Mouse (Mus musculus) urinary bladder, postnatal 14 days (tissue): ENCODE measurements around the gene Rad54l2.
A peak's percentile ranks its signal among the peaks of the same experiment; 100 is the strongest.

ENCODE experiments used
- DNase-seq: peaks from one replicate; pipeline ENCODE4 v3.0.0; 2021; ENCODE audit warnings: low spot score

Gene Rad54l2

DNA sequence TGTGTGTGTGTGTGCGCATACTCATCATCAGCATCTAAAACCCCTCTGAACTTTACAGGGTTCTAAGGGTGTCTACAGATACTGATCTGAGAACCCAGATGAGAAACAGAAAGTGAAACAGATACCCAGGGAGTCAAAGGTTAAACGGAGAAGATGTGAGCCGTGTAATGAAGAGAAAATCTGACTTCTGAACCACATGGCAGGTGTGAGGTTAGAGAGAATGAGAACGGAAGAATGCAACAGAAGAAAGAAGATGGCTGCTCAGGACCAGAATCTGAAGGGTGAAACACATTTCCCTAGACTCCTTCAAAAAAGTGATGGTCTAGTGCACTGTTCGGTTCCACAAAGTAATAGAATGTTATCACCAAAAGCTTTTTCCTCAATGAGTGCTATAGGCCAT, 36.9 kb downstream of the Rad54l2 start:
- DNase-seq = no peak

DNA sequence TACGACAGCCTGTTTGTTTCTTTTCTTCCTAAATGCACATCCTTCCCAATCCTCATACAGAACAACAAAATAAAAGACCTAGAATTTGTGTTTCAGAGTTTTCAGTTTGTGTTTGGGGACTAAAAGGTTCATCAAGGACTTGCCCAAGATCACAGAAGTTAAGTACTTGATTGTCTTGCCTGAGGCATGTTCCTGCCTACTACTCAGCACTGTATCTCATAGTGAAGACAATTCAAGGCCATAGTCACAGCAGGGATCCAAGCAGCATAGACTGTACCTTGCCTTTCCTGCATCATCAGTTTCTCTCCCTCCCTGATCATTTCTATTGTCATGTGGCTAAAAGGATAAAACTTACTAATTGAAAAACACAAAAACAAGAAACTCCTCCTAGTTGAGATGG, 49.0 kb downstream of the Rad54l2 start:
- no peak for DNase-seq

DNA sequence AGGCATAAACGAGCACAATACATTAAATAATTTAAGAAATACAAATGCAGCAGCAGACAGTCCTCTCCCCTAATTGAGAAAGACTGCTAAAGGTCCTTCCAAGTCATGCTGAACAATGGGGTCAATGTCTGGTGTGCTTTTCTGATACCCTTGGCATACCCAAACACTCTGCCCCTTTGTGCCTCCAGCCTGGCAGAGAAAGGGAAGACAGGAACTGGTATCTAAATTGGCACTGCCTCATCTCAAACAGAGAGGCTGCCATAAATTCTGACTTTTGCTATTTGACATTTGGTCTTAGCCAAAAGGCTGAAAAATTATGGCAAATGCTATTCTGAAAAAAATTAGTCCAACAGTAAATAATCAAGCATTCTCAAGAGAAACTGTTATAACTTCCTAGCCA, 49.9 kb downstream of the Rad54l2 start:
- no peak for DNase-seq

DNA sequence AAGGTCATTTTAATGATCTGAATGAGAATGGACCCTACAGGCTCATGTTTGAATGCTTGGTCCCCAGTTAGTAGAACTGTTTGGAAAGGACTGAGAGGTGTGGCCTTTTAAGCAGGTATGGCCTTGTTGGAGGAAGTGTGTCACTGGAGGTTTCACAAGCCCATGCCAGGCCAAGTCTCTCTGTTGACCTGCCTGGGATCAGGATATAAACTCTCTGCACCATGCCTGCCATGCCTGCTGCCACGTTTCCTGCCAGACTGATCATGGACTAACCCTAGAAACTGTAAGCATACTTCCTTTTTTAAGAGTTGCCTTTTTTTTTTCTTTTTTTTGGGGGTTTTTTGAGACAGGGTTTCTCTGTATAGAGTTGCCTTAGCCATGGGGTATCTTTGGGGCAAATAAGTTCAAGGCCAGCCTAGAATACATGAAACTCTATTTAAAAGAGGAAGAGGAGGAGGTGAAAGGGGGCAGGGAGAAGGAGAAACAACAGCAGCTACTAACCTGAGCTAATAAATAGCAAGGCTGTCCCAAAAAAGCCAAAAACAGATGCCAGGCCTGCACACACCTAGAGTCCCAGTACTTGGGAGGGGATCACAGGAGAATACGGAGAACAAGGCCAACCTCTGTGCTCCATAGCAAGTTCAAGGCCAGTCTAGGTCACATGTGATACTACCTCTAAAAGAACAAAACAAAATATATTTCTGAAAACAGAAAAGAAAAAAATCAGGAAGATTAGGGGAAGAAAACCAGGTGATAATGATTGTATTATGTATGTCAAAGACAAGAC, 50.6 kb downstream of the Rad54l2 start:
- no peak for DNase-seq

DNA sequence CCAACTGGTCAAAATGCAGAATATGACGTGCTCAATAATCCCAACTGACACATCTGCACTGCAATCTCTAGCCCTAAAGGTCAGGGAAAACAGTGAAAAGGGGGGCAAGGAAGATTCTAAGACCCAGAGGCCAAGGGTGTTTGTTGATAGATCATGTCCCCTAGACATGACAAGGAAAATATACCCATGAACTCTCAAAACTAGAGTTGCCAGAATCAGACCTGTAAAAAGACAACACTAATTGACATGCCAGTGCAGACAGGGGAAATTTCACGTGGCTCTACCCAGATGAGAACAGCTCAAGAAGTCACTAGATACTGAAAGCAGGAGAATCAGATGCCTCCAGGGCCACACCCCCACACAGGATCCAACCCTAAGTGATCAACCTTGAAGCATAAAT, 55.3 kb downstream of the Rad54l2 start:
- DNase-seq = no peak

DNA sequence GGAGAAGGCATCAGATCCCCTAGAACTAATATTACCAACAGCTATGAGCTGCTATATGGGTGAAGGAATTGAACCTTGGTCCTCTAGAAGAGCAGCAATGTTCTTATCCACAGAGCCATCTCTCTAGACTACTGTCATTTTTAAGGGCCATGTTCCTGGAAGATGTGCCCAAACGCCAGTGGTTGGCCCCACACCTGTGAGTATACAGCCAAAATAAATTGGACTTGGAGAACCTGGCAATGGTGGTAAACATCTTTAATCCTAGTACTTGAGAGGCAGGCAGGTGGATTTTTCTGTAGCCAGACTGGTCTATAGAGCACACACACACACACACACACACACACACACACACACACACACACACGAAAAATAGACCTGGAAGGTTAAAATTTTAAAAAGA, 59.6 kb downstream of the Rad54l2 start:
- no peak for DNase-seq

DNA sequence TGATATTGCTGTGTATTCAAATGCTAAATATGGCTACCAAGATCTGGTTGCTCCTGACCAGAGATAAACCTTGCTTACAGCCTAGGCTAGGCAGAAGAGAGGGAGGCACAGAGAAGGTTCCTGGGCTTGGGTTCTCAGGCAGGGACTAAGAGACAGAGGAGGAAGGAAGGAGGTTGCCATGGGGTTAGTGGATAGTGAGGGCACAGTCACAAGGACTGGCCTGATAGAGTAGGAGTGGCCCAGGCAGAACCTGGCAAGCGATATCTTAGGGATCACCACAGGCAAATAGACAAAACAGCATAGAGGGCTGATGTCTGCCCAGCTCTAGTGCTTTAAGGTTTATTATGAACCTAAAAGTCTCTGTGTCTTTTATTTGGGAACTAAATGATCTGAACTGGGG, 62.1 kb downstream of the Rad54l2 start:
- DNase-seq = no peak

DNA sequence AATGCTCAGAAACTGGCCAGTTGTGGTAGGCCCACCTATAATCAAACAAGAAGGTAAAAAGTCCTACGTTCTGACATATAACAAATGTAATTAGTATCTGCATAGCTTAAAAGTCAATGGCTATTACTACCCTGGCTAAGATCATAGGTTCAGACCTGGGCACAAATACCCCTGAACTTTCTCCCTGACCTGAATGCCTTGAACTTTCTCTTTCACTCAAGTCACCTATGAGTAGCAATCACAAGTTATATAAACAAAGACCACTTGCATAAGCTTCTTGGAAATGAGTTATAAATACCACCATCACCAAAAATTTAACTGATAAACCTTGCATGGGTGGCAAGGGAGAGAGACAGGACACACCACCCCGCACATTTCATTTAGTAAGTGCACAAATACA, 63.6 kb downstream of the Rad54l2 start:
- no peak for DNase-seq

DNA sequence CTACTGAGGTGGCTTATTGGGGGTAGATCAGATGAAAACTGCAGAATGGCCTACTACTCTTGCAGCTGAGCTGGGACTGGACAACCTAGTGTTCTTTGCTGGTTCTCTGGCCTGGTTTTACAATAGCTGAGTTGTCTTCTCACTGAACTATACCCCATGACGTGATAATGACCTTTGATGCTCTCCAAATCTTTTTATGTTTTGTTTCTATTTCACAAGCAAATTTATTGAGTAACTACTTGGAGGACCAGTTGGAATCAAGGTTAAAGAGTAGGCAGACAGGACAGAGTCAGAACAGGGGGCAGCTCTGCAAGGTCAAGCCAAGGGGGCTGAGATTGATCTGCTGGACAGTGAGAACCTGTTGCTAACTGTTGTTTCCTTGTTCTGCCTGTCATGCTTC, 64.1 kb downstream of the Rad54l2 start:
- DNase-seq = no peak

DNA sequence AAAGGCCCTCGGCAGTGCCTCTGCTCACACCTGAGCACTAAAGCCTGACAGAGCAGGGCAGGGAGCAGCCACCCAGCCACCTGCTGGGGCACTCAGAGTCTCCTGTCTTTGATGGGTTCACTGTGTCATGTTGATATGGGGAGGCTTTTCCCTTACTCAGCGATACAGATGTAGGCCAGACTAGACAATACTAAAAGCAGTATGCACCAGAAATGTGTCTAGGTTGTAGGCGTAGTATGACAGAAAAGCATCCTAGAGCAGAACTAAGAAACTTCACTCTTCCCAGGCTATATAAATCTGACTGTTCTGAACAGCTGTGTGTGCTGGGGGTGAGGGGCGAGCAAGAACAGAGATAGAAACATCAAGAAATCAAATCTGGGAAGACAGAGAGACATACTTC, 72.3 kb downstream of the Rad54l2 start:
- no peak for DNase-seq

DNA sequence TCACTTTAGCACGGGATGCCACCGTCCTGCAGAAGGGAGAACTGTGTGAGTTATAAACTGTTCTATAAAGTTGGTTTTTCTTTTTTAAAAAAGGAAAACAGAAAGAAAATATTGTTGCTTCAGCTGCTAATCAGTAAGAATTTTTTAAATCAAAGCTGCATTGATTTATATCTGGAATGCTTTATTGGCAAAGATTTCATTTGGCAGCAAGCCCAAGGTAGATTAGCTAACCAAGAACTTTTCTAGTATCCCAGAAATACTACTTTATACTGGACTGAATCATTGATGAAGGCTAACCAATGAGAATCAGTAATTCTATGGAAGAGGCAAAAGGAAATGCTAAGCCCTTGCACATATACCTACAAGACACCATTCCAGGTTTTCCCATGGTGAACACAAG, 72.8 kb downstream of the Rad54l2 start:
- DNase-seq = no peak

DNA sequence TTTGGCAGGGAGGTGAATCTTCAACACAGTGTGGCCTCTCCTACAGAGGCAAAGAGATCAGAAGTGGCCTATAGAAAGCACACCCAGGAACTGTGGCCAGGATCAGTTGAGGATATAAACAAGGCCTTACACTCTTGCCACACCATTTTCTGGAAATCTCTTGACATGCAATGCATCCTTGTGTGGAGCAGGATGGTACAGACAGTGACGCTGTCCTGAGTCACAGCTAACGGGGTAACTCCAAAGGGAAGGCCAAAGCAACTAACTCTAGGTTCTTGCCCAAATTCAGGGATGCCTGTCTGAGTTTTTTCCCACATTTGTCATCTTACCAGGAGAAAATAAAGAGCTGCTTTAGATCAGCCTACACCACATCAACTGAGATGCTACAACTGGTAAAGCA, 76.5 kb downstream of the Rad54l2 start:
- no peak for DNase-seq

DNA sequence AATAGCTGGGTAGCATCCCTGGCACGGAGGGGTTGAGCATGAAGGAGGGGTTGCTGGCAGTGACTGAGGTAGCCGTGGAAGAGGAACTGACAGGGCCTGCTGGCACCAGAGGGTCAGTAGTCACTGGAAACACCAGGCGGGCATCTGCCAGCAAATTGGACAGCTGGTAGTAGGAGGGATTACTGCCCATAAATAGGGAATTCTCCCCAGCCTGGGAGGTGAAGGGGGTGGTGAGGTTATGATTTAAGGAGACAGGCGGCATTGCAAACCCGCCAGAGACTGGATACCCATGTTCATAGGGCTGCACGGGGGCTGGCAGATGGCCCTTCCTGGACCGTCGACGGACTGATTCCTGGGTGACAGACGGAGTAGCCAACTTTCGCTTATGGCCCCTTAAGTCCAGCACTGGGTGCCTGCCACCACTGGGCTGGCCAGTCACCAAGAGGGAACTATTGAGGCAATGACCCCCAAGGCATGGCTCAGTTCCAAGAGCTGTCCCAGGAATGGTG, 96.0 kb downstream of the Rad54l2 start:
- DNase-seq = no peak

DNA sequence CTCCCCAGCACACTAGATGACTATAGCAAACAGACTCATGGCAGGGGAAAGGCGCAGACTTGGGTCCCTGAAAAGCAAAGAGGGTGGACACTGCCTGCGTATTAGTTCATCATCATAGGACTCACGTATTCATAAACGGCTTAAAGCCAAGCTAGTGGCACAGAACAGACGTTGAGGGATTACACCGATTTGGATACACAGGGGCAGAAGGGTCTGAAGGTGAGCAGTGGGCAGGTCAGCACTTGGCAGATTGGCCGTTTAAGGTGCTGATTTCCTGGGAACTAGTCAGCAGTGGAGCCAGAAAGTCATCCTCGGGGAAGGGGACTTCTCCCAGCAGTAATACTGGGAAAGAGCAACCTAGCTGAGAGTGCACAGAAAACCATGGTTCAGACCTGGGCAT, 100.2 kb downstream of the Rad54l2 start:
- no peak for DNase-seq

DNA sequence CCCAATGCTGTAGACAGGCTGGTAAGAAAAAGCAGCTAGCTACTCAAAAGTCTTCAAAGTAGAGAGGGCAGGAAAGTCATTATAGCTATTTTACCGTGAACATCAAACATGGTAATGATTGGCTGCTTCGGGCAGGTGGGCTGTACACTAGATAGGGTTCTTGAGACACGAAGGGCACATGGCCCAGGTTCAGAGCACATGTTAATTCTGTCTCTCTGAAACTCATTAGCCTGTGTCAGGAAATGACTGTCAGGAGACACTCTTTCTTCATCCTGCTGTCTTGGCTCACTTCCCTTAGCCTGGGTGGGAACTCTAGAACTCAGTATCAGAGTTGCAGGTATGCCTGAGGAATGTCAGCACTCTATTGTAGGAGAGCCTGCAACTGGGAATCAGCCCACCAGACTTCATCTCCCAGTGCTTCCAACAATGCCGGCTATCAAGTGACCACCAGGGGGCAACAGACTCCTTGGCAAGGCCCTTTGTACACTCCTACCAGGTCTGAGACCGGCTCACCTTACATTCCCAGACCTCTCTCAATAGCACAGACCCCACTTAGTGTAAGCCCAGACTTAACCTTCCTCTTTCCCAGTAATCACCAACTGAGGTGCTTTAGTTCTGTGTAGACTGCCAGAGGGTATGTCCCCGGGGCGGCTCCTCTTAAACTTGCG, 101.9 kb downstream of the Rad54l2 start:
- DNase-seq = peak; percentile 79

DNA sequence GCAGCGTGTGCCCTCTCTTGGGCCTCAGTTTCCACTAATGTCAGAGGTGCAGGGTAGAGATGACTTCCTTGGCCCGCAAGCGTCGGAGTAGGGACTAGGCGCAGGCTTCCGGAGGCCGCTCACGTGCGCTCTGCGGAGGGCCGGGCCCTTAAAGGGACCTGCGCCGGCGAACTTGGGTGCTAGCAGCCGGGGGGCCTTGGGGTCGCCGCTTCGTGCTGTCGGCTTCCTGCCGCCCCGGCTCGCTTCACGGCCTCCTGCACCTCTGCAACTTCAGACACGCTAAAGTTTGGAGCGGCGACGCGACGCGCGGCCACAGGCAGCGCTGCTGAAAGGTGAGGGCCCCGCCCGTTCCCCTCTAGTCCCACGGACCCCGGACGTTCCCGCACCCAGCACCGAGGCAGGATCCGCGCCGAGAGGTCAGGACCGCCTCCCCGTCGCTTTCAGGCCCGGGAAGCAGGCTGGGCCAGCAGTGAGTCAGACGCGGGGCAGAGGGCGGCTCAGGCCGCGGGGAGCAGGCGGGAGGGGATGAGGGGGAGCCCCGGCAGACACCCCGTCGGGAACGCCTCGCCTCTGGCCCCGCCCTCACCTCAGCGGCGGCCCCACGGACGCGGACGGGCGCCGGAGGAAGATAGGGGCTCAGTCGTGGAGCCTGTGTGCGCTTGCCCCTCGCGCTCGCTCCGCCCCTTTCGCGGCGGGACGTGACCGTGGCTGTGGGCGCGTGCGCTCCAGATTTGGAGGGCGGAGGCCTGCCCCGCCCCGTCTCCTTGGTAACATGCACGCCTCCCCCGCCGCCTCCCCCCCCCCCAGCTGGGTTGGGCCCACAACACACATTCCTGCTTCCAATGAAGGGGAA, 103.5 kb downstream of the Rad54l2 start, which contains the start of gene Tex264:
Gene Tex264 (minus strand): TSS at position 679 of the 853 bp plus-strand sequence.
- peak; percentile 89 for DNase-seq

DNA sequence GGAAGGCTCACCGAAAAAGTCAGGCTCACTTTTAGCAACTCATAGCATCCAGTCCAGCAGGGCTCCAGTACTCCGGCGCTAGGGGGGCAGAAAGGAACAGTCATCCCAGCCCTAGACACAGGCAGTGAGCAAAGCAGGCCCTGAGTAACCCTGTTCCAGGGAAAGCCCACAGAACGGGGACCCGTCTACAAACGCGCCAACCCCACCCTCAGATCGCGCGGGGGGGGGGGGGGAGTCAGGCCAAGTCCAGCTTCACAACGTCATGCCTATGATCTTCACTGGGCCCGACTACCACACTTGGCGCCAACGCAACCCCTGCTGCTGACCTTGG, 104.1 kb downstream of the Rad54l2 start:
- peak; percentile 14 for DNase-seq

DNA sequence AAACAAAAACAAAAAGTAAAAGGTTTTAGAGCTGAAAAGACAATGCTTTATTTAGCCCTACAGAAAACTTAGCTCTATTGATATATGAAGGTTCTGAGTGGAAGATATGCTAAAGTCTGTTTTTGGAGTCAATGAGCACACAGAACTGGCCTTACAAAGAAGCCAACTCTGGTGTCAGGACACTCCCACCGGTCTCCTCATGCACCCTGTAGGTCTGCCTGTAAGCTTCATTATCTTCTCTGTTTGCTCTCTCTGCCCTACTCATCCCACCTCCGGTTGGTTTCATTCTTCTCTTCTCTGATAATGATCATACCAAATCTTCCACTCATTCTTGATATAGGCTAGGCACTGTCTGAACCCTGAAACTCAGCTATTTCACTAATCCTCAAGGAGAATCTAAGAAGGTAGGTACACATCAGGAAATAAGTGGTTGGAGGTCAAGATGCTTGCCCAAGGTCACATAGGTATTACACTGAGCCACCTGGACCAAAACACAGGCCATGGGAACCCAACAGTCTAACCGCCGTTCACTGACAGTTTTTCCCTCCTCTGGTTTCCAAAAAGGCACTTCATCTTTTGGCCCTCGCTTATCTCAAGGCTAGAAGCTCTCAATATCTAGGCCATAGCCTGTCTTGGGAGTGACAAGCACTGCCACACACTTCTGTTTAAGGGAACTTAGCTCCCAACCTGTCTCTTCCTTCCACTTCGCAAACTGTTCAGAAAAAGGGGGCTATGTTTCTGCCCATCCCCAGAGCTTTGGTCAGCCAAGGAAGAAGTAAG, 104.7 kb downstream of the Rad54l2 start:
- no peak for DNase-seq

DNA sequence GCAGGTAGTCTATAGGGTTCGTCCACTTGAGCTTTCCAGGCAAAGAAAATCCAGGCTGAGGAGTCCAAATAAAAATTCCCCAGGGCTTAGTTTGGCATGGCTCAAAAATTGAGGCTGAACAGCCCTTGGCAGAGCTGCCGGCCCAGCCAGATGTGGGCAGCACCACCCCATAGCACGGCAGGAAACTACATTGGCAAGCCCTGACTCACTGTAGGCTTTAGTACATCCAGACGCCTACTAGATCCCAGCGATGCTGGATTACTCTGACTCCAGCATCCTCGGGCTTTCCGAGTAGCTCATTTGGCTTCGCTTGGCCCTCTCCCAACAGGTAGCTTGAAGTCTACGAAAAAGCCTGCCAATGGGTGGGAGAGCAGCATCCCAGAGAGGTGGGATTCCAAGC, 108.0 kb downstream of the Rad54l2 start:
- no peak for DNase-seq

DNA sequence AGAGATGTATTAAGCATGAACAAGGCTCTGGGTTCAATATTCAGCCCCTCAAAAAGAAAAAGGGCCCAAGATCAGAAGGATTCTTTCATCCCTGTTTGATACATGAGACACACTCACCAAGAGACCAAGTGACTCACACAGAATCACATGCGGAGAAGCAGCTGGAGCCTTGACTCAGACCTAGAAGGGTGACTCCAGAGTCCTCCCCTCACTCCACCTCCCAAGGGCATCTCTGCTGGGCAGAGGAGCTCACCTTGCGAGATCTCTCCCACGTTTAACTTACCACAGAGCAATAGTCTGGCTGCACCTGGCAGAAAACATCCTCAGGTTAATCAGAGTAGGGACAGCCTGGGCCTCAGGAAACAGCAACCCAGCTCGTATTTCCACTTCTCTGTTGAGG, 110.8 kb downstream of the Rad54l2 start:
- DNase-seq = no peak

DNA sequence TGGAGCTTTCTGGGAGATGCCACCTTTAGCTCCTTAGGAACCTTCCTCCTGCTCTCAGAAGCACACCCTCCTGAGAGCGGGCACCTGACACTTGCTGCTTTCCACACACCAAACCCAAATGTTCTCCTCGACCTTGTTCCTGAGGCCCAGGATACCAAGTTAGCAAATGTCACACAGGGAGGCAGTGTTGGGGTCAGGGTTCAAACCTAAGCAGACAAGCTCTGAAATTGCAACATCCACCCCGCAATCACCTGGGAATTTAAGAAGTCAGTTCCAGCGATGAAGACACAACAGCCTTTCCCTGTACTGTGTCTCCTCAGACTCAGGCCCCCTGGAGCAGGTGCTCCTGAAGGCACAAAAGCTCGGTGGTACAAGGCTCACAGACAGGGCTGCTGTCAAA, 111.3 kb downstream of the Rad54l2 start:
- DNase-seq = no peak

DNA sequence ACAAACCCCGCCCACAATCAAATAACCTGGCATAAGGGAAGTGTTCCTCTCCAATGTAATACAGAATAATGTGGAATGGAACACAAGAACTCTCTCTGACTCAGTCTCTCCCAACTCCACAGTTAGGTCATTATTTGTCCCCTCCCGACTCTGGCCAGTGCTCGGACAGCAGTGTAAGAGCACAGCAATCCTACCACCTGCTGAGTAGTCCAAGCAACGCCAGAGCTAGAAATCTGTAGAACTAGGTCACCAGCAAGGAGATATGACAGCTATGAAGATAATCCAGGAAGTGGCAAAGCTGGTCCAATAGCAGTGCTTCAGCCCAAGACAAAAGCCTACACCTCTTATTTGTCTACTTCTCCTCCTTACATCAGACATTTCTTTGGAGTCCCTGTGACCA, 112.4 kb downstream of the Rad54l2 start:
- DNase-seq = no peak
